Mouse (Mus musculus) right cerebral cortex, postnatal 36 days (tissue): ENCODE data around the gene Gtf3c1.
A peak's percentile ranks its signal among the peaks of the same experiment; 100 is the strongest.
"Not testable (repeated sequence)": the region's sequence is repeated elsewhere in the genome, so short reads cannot be mapped to it uniquely, and the experiment has no call there.

Source experiments
- DNase-seq, 2 experiments: peaks; one replicate each; pipeline ENCODE4 v3.0.0; 2022; ENCODE audit warnings: low spot score in 2 of 2, mixed read lengths in 1 of 2

Gene Gtf3c1

GRCm38 (mm10) chr7:125707593-125708022 lies at the start of gene Gtf3c1, which contains the start of gene D430042O09Rik:
TSS of gene Gtf3c1 (minus strand) at chr7:125707780.
TSS of gene D430042O09Rik (plus strand) at chr7:125707888.
- DNase-seq: peak; percentile 99

GRCm38 (mm10) chr7:125756806-125757205 lies 49.2 kb upstream of the Gtf3c1 start:
- no peak for DNase-seq

DNA sequence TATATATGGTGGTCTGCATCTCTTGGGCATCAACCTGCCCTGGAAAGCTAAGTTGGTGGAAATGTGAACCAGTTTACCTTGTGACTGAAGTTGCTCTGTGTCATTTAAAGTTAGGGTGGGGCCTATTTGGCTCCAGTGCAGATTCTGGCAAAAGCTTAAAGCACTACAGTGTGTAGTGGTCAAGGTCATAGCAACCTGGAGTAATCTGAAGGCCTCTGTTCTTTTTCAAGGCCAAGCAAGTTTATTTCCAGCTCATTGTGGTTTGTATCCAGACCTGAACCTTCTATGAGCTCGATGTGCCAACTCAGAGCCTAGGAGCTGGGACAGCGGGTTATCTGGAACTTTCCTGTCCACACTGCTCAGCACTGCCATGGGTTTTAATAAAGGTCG lies 45.7 kb upstream of the Gtf3c1 start:
- DNase-seq: no peak

- no peak for DNase-seq
Observed at GRCm38 (mm10) chr7:125752699-125753325, 45.2 kb upstream of the Gtf3c1 start.

DNA sequence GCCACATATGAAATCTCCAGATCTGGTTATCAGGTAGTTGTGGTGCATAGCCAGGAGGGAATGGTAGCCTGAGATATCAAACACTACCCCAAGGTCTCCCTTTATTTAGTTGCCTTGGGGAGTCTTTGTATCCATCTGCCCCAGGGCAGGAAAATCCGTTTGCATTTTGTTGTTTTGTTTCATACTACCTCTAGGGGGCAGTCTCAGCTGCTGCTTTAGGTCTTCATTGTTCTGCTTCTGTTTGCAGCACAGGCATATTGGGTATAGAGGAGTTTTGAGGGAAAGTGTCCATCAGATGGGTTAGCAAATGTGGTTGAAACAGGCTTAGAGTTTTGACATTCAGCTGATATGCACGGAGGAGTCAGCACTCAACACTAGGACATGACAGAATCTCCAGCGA lies 40.6 kb upstream of the Gtf3c1 start:
- DNase-seq: no peak

DNA sequence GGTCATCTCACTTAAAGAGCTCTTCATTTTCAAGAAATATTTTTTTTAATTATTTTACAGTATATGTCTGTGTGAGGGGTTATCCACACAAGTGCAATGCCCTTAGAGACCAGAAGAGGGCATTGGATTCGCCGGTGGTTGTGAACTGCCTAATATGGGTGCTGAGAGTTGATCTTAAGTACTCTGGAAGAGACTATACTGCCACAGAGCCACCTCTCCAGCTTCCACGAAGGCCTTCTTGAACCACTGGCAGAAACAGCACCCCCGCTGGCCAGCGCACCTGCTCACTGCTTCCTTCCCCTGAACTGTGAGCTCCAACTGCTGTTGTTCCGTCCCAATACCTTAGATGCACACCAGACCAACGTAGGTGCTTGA lies 39.7 kb upstream of the Gtf3c1 start:
- DNase-seq: no peak

GRCm38 (mm10) chr7:125746621-125747315 lies 39.2 kb upstream of the Gtf3c1 start:
- DNase-seq: no peak

- no peak for DNase-seq
Observed at GRCm38 (mm10) chr7:125744774-125745173, 37.2 kb upstream of the Gtf3c1 start.

GRCm38 (mm10) chr7:125741271-125741703 lies 33.7 kb upstream of the Gtf3c1 start:
- DNase-seq: no peak

- DNase-seq: no peak
Observed at GRCm38 (mm10) chr7:125740521-125740920, 32.9 kb upstream of the Gtf3c1 start.

- no peak for DNase-seq
Observed at GRCm38 (mm10) chr7:125736366-125737015, 28.9 kb upstream of the Gtf3c1 start.

DNA sequence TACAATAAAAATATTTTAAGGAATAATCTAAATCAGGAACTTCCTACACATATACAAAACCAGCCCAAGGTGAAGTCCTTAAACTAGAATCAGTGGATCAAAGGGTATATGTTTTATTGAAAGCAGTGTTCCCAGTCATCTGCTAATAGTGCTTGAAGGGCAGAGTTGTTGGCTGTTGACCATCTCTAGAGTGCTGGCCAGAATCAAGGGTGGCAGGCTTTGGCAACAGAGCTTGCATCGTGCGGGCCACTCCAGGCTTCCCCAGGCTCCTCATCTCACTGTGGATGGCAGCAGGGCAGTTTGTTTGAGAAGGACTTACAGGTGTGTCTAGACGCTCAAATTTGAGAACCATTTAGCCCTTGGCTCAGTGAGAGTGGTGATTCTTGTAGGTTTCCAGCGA lies 26.2 kb upstream of the Gtf3c1 start:
- DNase-seq: no peak

- no peak for DNase-seq
Observed at GRCm38 (mm10) chr7:125731679-125732078, 24.1 kb upstream of the Gtf3c1 start.

GRCm38 (mm10) chr7:125723189-125723972 lies 15.8 kb upstream of the Gtf3c1 start:
- no peak for DNase-seq

DNA sequence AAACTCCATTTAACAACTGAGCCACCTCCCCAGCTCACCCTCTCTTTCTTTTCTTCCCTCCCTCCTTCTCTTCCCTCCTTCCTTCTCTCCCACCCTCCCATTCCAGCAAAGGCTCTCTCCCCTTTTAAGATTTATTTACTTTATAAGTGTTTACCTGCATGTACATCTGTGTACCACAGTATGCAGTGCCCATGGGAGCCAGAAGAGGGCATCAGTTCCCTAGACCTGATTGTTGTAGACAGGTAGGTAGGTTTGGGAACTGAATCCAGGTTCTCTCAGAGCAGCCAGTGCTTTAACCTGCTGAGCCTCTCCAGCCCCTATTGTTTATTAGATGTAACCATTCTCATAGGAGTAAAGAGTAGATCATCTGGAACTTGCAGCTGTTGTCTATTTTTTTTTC lies 14.5 kb upstream of the Gtf3c1 start:
- DNase-seq: no peak

DNA sequence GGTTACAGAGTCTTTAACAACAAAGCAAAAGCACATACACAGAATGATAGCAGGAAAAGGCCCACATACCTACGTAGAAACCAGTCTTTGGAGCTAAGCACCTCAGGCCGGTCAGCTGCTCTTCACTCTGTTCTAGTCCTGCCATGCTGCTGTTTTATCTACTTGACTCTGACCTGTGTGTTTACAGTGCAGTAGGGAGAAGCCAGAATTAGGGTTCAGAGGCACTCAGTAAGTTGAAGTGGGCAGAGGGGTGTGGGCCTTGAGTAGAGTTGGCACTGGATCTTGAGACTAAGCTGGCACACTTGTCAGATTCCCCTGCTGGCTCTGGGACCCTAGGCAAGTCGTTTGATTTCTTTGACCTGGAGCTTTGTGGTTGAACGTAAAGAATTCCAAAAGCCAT lies 13.5 kb upstream of the Gtf3c1 start:
- DNase-seq: no peak

DNA sequence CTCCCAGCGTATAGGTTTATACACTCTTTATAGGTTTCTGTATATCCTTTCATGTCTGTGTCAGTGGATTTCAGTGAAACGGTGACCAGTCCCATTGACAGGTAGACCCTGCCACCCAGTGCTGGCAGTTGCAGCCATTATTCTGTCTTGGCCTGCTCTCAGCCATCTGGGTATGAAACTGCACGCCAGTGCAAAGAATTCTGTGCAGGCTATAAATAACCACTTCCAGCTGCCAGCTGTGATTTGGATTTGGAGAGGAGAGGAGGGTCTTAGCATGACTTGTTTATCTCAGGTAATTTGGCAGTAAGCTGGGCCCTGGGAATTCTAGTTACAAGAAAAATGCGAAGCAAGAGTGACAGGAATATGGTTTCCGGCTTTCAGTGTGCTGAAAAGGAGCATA lies 12.8 kb upstream of the Gtf3c1 start:
- no peak for DNase-seq

- no peak for DNase-seq
Observed at GRCm38 (mm10) chr7:125717612-125718011, 10.0 kb upstream of the Gtf3c1 start.

- DNase-seq: no peak
Observed at GRCm38 (mm10) chr7:125716724-125717123, 9.1 kb upstream of the Gtf3c1 start.

- DNase-seq: no peak
Observed at GRCm38 (mm10) chr7:125714803-125715202, 7.2 kb upstream of the Gtf3c1 start.

DNA sequence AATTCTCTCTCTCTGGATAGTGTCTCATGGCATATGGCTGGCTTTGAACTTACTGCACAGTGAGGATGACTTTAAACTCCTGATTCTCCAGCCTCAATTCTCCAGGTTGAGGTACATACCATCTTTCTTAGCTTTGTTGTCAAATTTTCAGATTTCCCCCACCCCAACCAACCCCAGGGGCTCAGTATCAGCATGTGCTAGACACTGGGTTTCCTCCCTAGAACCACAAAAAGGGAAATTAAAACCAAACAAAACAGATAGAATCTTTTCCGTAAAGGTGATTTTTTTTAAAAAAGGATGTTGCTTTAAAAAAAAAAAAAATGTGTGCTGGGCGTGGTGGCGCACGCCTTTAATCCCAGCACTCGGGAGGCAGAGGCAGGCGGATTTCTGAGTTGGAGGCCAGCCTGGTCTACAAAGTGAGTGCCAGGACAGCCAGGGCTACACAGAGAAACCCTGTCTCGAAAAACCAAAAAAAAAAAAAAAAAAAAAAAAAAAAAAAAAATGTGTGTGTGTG lies 6.0 kb upstream of the Gtf3c1 start:
- DNase-seq: not testable (repeated sequence)

DNA sequence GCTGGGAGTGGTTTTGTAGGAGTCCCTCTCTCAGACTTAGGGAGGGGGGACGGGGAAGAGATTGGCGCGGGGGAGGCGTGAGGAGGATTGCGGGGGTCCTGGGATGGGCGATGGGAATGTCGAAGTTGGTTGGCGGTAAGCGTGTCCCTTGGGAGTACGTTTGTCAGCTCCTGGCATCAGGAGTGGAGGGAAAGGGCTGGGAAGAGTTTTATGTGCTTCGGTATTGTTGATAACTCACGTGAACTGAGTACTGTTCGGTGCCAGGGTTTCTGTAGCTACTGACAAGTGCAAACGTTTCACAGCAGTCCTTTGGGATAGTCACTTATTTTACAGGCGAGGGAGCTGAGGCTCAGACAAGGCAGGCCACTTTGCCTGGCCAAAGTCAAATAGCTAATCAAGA lies 520 bp upstream of the Gtf3c1 start:
- DNase-seq: no peak
